22 mouse cellular contexts compared by ENCODE assay signal in genomic region chr5:123773441-123773840, GRCm38 (mm10).
"Had no signal": no experiment of that assay in that cellular context is flagged by ENCODE, and none has a peak within 500 bp of the region (broad histone marks: within the 10 kb centered on the region; RNA-seq: fewer than 3 reads in every experiment).

No protein-coding gene starts in this region.

- H3K9ac ChIP-seq: liver, embryonic 12.5 days; liver, embryonic 14.5 days; lung, embryonic 14.5 days; midbrain, embryonic 13.5 days; midbrain, embryonic 15.5 days; neural tube, embryonic 13.5 days; neural tube, embryonic 15.5 days; stomach, embryonic 15.5 days had no signal

- H3K4me1 ChIP-seq: liver, embryonic 12.5 days; megakaryocyte, embryonic 14.5 days; midbrain, embryonic 13.5 days; midbrain, embryonic 15.5 days; neural tube, embryonic 13.5 days; neural tube, embryonic 15.5 days; stomach, embryonic 15.5 days had no signal

- H3K36me3 ChIP-seq: midbrain, embryonic 15.5 days; neural tube, embryonic 15.5 days had no signal

- H3K4me3 ChIP-seq: liver, embryonic 12.5 days; megakaryocyte, embryonic 14.5 days; midbrain, embryonic 13.5 days; midbrain, embryonic 15.5 days; myocyte; neural tube, embryonic 13.5 days; neural tube, embryonic 15.5 days; stomach, embryonic 15.5 days had no signal

- H3K27me3 ChIP-seq: liver, embryonic 12.5 days; megakaryocyte, embryonic 14.5 days; midbrain, embryonic 13.5 days; midbrain, embryonic 15.5 days; neural tube, embryonic 13.5 days; neural tube, embryonic 15.5 days; stomach, embryonic 15.5 days had no signal

- H3K4me2 ChIP-seq: liver, embryonic 12.5 days; lung, embryonic 14.5 days; midbrain, embryonic 11.5 days; midbrain, embryonic 13.5 days; midbrain, embryonic 15.5 days; neural tube, embryonic 13.5 days; neural tube, embryonic 15.5 days; stomach, embryonic 15.5 days had no signal

- H3K9me3 ChIP-seq: liver, embryonic 12.5 days; megakaryocyte, embryonic 14.5 days; midbrain, embryonic 13.5 days; midbrain, embryonic 15.5 days; neural tube, embryonic 13.5 days; neural tube, embryonic 15.5 days; stomach, embryonic 15.5 days had no signal

- H3K27ac ChIP-seq: liver, embryonic 12.5 days; liver, embryonic 14.5 days; midbrain, embryonic 13.5 days; midbrain, embryonic 15.5 days; neural tube, embryonic 13.5 days; neural tube, embryonic 15.5 days; stomach, embryonic 15.5 days; stomach, postnatal 0 days had no signal

- ATAC-seq: liver, embryonic 12.5 days; midbrain, embryonic 13.5 days; midbrain, embryonic 15.5 days had no signal

- DNase-seq: lung, adult 18-20 months; lung, embryonic 14.5 days; lung, postnatal 10 days; lung, postnatal 4 days; retina, postnatal 1 day; right cerebral cortex, adult 18-20 months; right cerebral cortex, postnatal 25 days; right cerebral cortex, postnatal 4 days; thymus, adult 2 months; thymus, postnatal 25 days; thymus, postnatal 4 days had no signal
